Mouse (Mus musculus) heart, embryonic 16.5 days (tissue): ENCODE results near the gene Zhx3. TPM values are rescaled to one million over a fixed set of nuclear protein-coding genes. Genes with fewer than 3 reads are reported as not detected.
A peak's percentile ranks its signal among the peaks of the same experiment; 100 is the strongest.

Source experiments
- ATAC-seq: fragments of 200-750 bp; cut with Nextera tagmentation; replicated peaks from 2 replicates; pipeline ENCODE4 v1.8.0; 2017; ENCODE audit warnings: moderate number of reproducible peaks; ENCODE audit not compliant: insufficient read depth, low FRiP score; ENCODE audit errors: extremely low read depth
- H3K27ac ChIP-seq: fragments of 300-500 bp; sonication (generic); 2 replicates; pipeline ENCODE4 v1.5.1; 2014; ENCODE audit warnings: mild to moderate bottlenecking, low read length, control low read depth, moderate library complexity
- H3K27me3 ChIP-seq: fragments of 300-500 bp; sonication (generic); 2 replicates; pipeline ENCODE4 v1.6.1; 2014; ENCODE audit warnings: low read length, mixed read lengths; ENCODE audit not compliant: control insufficient read depth, insufficient read depth
- H3K36me3 ChIP-seq: fragments of 300-500 bp; sonication (generic); 2 replicates; pipeline ENCODE4 v1.6.1; 2014; ENCODE audit not compliant: control insufficient read depth, insufficient read depth
- H3K4me1 ChIP-seq: fragments of 300-500 bp; sonication (generic); 2 replicates; pipeline ENCODE4 v1.6.1; 2014; ENCODE audit warnings: low read length, mixed read lengths; ENCODE audit not compliant: control insufficient read depth, insufficient read depth
- H3K4me2 ChIP-seq: fragments of 300-500 bp; sonication (generic); 2 replicates; pipeline ENCODE4 v1.6.1; 2014; ENCODE audit warnings: low read depth, mild to moderate bottlenecking, control low read depth, low read length
- H3K4me3 ChIP-seq: fragments of 300-500 bp; sonication (generic); 2 replicates; pipeline ENCODE4 v1.5.1; 2014; ENCODE audit warnings: mild to moderate bottlenecking, control low read depth, low read length
- H3K9ac ChIP-seq: fragments of 300-500 bp; sonication (generic); 2 replicates; pipeline ENCODE4 v1.6.1; 2014; ENCODE audit warnings: low read length, control low read depth
- H3K9me3 ChIP-seq: fragments of 300-500 bp; sonication (generic); replicated peaks from 2 replicates; pipeline ENCODE4 v1.6.1; 2016; ENCODE audit warnings: low read length; ENCODE audit not compliant: control insufficient read depth
- WGBS: fragments of 180-500 bp; shearing (Covaris S2); extraction: QIAGEN DNeasy Blood & Tissue Kit; methylation state at CpG from one replicate; pipeline ENCODE4 v1.1.7; 2014; 5-methylcytosine and 5-hydroxymethylcytosine counted together
- polyA plus RNA-seq: library from polyadenylated mRNA; unstranded; fragments of >200 nt; fragmentation: Nextera tagmentation; extraction: Ambion mirVana; gene quantifications from 2 replicates; pipeline ENCODE4 v1.2.1, GENCODE M21; 2015

Gene Zhx3
- polyA plus RNA-seq, 1 experiment from 2014 or later: 6.8 TPM

GRCm38 (mm10) chr2:160872395-160872794 lies 403 bp downstream of the Zhx3 start:
- Histone ChIP-seq H3K36me3 (no peaks in the 10 kb centered on the region), H3K9ac (peak overlapping the region; percentile 97), H3K4me3 (peak overlapping the region; percentile 89), H3K9me3 (no peaks in the 10 kb centered on the region), H3K27ac (peak overlapping the region; percentile 98), H3K27me3 (no peaks in the 10 kb centered on the region), H3K4me1 (peaks cover 14% of the 10 kb centered on the region), H3K4me2 (peak overlapping the region; percentile 89)
- ATAC-seq: peak; percentile 88
- WGBS: 0% methylated on average over 37 of the region's 47 CpGs

- Histone ChIP-seq H3K4me3 (no peak overlapping the region), H3K9me3 (no peaks in the 10 kb centered on the region)
Observed at GRCm38 (mm10) chr2:160871310-160871709, 1.5 kb downstream of the Zhx3 start.

DNA sequence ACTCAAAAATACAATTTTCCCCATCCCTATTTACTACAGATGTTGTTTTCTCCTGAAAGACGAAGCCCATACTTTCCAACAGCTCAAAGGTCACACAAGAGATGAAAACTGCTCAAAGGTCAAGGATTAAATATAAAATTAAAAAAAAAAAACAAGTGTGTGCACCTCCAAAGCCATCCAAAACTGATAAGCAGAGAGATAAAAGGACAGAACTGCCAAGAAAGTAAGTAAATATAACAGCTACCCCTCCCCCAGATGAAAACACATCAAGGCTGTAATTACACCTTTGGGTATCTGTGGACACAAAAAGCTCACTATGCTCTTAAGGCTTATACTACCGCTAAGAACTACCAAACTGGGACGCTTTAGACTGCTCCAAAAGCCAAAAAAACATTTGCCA lies 3.4 kb downstream of the Zhx3 start:
- 70% methylated on average over 3 of the region's 3 CpGs for WGBS

More at GRCm38 (mm10) chr2:160871310-160871709, 1.5 kb downstream of the Zhx3 start:
- no peak for ATAC-seq
- Histone ChIP-seq H3K9ac (no peak overlapping the region), H3K27ac (no peak overlapping the region), H3K4me1 (peaks cover 14% of the 10 kb centered on the region), H3K4me2 (no peak overlapping the region), H3K36me3 (no peaks in the 10 kb centered on the region), H3K27me3 (no peaks in the 10 kb centered on the region)
- WGBS: 83% methylated on average over 3 of the region's 3 CpGs

DNA sequence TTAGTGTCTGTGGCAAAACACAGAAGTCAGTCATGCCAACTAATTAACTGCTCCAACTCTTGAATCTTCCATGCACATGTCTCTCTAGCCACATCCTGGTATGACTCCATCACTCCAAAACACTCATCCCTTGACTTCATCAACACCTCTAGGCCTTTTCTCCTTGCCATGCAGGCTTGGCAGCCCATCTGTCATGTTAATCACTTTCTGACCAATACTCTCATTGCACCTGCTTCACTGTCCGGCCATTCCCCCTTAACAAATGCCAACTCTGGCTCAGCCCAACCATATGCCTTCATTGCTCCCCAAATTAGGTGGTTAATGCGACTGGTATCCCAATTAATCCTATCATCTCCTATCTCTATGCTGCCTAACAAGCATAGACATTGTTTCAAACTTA lies 7.5 kb downstream of the Zhx3 start:
- Histone ChIP-seq H3K4me1 (0 out of 2 replicates have a peak, but pooled peaks cover 4% of the 10 kb centered on the region), H3K4me3 (no peak overlapping the region), H3K4me2 (no peak overlapping the region), H3K27me3 (no peaks in the 10 kb centered on the region), H3K9me3 (no peaks in the 10 kb centered on the region), H3K9ac (no peak overlapping the region), H3K27ac (no peak overlapping the region), H3K36me3 (no peaks in the 10 kb centered on the region)
- WGBS: 81% methylated on average over 2 of the region's 2 CpGs
- ATAC-seq: no peak

More for the DNA sequence above, 3.4 kb downstream of the Zhx3 start:
- no peak overlapping the region for H3K9ac ChIP-seq
- peaks cover 14% of the 10 kb centered on the region for H3K4me1 ChIP-seq
- H3K9me3 ChIP-seq: no peaks in the 10 kb centered on the region
- H3K4me2 ChIP-seq: no peak overlapping the region
- no peaks in the 10 kb centered on the region for H3K27me3 ChIP-seq
- no peaks in the 10 kb centered on the region for H3K36me3 ChIP-seq
- no peak overlapping the region for H3K4me3 ChIP-seq
- ATAC-seq: no peak
- no peak overlapping the region for H3K27ac ChIP-seq

GRCm38 (mm10) chr2:160864112-160864511 lies 8.7 kb downstream of the Zhx3 start:
- Histone ChIP-seq H3K4me2 (no peak overlapping the region), H3K9me3 (no peaks in the 10 kb centered on the region), H3K27ac (no peak overlapping the region), H3K27me3 (no peaks in the 10 kb centered on the region), H3K4me1 (0 out of 2 replicates have a peak, but pooled peaks cover 2% of the 10 kb centered on the region), H3K4me3 (no peak overlapping the region), H3K36me3 (no peaks in the 10 kb centered on the region), H3K9ac (no peak overlapping the region)
- no peak for ATAC-seq
- 80% methylated on average over 1 of the region's 1 CpGs for WGBS

DNA sequence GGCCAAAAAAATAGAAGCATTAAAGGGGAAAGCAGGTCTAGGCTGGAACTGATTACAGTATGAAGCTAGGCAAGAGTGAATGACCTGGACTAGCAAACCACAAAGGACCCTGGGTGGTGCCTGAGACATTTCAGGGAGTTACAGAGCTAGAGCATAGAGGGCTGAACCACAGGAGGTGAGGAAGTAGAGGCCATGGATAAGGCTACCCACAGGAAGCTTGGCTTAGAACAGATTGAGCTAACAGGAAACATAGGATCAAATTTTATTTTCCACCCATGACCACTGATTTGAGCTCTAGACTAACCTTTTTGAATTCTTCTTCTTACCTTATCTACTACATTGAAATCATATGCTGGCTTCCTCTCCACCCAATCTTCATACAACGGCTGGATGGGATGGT lies 12.4 kb downstream of the Zhx3 start:
- no peaks in the 10 kb centered on the region for H3K9me3 ChIP-seq
- WGBS: 45% methylated on average over 1 of the region's 1 CpGs
- no peak overlapping the region for H3K4me3 ChIP-seq
- no peak overlapping the region for H3K27ac ChIP-seq
- H3K36me3 ChIP-seq: no peaks in the 10 kb centered on the region
- ATAC-seq: no peak
- H3K27me3 ChIP-seq: no peaks in the 10 kb centered on the region
- H3K4me2 ChIP-seq: no peak overlapping the region
- no peaks in the 10 kb centered on the region for H3K4me1 ChIP-seq
- H3K9ac ChIP-seq: no peak overlapping the region

GRCm38 (mm10) chr2:160856359-160857102 lies 16.3 kb downstream of the Zhx3 start:
- H3K4me3 ChIP-seq: no peak overlapping the region
- H3K4me2 ChIP-seq: no peak overlapping the region
- no peak for ATAC-seq
- H3K36me3 ChIP-seq: no peaks in the 10 kb centered on the region
- H3K9ac ChIP-seq: no peak overlapping the region
- H3K9me3 ChIP-seq: no peaks in the 10 kb centered on the region
- no peaks in the 10 kb centered on the region for H3K4me1 ChIP-seq
- H3K27me3 ChIP-seq: no peaks in the 10 kb centered on the region
- no peak overlapping the region for H3K27ac ChIP-seq
- WGBS: 79% methylated on average over 5 of the region's 5 CpGs

- Histone ChIP-seq H3K4me2 (no peak overlapping the region), H3K9ac (no peak overlapping the region), H3K36me3 (no peaks in the 10 kb centered on the region), H3K27me3 (no peaks in the 10 kb centered on the region), H3K27ac (no peak overlapping the region), H3K4me3 (no peak overlapping the region), H3K9me3 (no peaks in the 10 kb centered on the region), H3K4me1 (no peaks in the 10 kb centered on the region)
- no peak for ATAC-seq
Observed at GRCm38 (mm10) chr2:160854687-160855086, 18.1 kb downstream of the Zhx3 start.

DNA sequence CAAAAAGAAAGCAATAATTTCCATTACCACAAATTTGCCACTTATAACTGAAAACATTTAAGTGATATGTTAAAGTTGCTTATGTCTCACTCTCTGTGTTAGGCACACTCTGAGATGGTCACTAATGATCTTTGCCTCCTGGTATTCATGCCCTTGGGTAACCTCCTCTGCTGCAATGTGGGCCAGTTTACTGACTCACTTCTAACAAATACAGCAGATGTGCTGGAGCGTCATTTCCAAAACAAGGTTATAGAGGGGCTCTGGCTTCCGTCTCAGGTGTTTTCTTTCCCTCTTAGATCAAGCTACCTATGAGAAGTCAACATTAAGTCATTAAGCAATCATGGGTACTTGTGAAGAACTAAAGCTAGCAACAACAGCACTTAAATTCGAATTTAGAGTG lies 22.4 kb downstream of the Zhx3 start:
- Histone ChIP-seq H3K9me3 (no peaks in the 10 kb centered on the region), H3K4me3 (no peak overlapping the region), H3K9ac (no peak overlapping the region), H3K27me3 (no peaks in the 10 kb centered on the region), H3K27ac (no peak overlapping the region), H3K4me2 (no peak overlapping the region), H3K4me1 (no peaks in the 10 kb centered on the region), H3K36me3 (no peaks in the 10 kb centered on the region)
- 76% methylated on average over 3 of the region's 3 CpGs for WGBS
- ATAC-seq: no peak
